Mouse (Mus musculus) liver, embryonic 16.5 days (tissue): ENCODE measurements around the gene Gm37240. TPM values are rescaled to one million over a fixed set of nuclear protein-coding genes. Genes with fewer than 3 reads are reported as not detected.

ENCODE experiments used
- ATAC-seq: fragments of 200-750 bp; cut with Nextera tagmentation; 2 replicates; pipeline ENCODE4 v1.8.0; 2017; ENCODE audit warnings: low read depth, mild to moderate bottlenecking, moderate number of reproducible peaks, moderate library complexity
- H3K27ac ChIP-seq: fragments of 300-500 bp; sonication (generic); 2 replicates; pipeline ENCODE4 v1.5.1; 2014; ENCODE audit warnings: mild to moderate bottlenecking, low read length
- H3K27me3 ChIP-seq: fragments of 300-500 bp; sonication (generic); 2 replicates; pipeline ENCODE4 v1.6.1; 2014; ENCODE audit warnings: low read depth, low read length, mixed read lengths; ENCODE audit not compliant: control insufficient read depth, insufficient read depth
- H3K36me3 ChIP-seq: fragments of 300-500 bp; sonication (generic); 2 replicates; pipeline ENCODE4 v1.6.1; 2014; ENCODE audit warnings: mild to moderate bottlenecking; ENCODE audit not compliant: control insufficient read depth, insufficient read depth
- H3K4me1 ChIP-seq: fragments of 300-500 bp; sonication (generic); 2 replicates; pipeline ENCODE4 v1.6.1; 2014; ENCODE audit warnings: low read depth, low read length, mixed read lengths; ENCODE audit not compliant: control insufficient read depth
- H3K4me2 ChIP-seq: fragments of 300-500 bp; sonication (generic); 2 replicates; pipeline ENCODE4 v1.6.1; 2014; ENCODE audit warnings: low read depth, low read length, mixed read lengths
- H3K4me3 ChIP-seq: fragments of 300-500 bp; sonication (generic); 2 replicates; pipeline ENCODE4 v1.5.1; 2014; ENCODE audit warnings: low read depth, mild to moderate bottlenecking, low read length
- H3K9ac ChIP-seq: fragments of 300-500 bp; sonication (generic); 2 replicates; pipeline ENCODE4 v1.6.1; 2014; ENCODE audit warnings: low read depth, low read length
- H3K9me3 ChIP-seq: fragments of 300-500 bp; sonication (generic); replicated peaks from 2 replicates; pipeline ENCODE4 v1.6.1; 2016; ENCODE audit warnings: low read length; ENCODE audit not compliant: control insufficient read depth
- WGBS: fragments of 180-500 bp; shearing (Covaris S2); extraction: QIAGEN DNeasy Blood & Tissue Kit; methylation state at CpG from one replicate; pipeline ENCODE4 v1.1.7; 2014; ENCODE audit not compliant: insufficient replicate concordance; 5-methylcytosine and 5-hydroxymethylcytosine counted together
- polyA plus RNA-seq: library from polyadenylated mRNA; unstranded; fragments of >200 nt; fragmentation: Nextera tagmentation; extraction: Ambion mirVana; gene quantifications from 2 replicates; pipeline ENCODE4 v1.2.1, GENCODE M21; 2015

The Gm37240 gene
- polyA plus RNA-seq, 1 experiment from 2014 or later = 0.65 TPM

DNA sequence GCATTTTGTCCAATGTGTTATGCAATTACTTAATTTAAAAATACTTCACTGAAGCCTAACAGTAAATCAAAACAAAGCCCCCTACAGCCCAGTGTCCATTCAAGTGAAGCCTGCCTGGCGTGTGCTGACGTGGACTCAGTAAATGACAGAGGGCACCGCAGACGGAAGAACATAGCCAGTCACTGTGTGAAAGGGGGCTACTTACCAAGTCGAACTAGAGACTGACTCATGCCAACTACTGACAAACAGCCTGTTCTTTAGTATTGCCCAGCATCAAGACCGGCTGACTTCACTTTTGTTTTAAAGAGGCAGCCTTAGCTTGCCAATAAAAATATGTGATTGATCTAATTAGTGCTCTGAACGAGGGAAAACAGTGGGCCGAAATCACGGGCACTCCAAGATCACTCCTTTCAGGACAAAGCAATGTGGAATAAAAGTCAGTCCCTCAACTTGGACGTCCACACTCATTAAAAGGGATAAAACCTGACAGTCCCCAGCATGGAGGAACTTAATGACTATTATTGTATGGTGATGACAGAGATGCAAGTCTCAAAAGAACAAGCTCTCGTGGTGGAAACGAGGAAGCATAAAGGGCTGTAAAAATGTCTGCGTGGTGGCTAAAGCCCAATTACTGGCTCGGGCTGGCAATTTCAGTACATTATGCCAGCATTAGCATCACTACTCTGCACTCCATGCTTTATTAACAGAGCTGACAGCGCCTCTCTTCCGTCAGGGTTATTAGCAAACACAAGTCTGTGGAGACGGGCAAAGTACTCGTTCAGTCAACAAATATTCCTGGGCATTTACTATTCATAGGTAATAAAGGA, 123.1 kb downstream of the Gm37240 start:
- Histone ChIP-seq H3K27ac (no peak overlapping the region), H3K36me3 (no peaks in the 10 kb centered on the region), H3K27me3 (no peaks in the 10 kb centered on the region), H3K4me1 (no peaks in the 10 kb centered on the region), H3K4me3 (no peak overlapping the region), H3K4me2 (no peak overlapping the region), H3K9ac (no peak overlapping the region), H3K9me3 (no peaks in the 10 kb centered on the region)
- 70% methylated on average over 18 of the region's 18 CpGs for WGBS
- ATAC-seq = no peak

DNA sequence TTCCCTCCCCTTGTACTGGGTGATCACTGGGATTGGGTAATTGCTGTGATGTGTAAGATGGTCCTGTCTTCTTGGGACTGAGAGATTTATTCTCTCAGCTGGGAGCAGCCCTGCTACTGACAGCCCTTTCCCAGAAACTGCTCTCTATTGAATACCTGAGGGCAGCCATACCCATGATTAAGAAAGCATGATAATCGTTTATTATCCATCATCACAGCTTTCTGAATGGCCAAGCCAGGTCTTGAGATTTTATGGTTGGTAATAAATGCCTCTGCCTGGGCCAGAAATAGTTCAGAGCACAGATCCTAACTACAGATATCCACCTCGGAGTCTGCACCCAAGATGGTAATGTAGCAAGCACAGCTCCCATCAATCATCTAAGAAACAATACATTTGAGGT, 129.4 kb downstream of the Gm37240 start:
- Histone ChIP-seq H3K27ac (no peak overlapping the region), H3K27me3 (no peaks in the 10 kb centered on the region), H3K36me3 (no peaks in the 10 kb centered on the region), H3K4me3 (no peak overlapping the region), H3K9ac (no peak overlapping the region), H3K4me2 (no peak overlapping the region), H3K4me1 (no peaks in the 10 kb centered on the region), H3K9me3 (no peaks in the 10 kb centered on the region)
- no peak for ATAC-seq
- WGBS = 20% methylated on average over 2 of the region's 2 CpGs

- Histone ChIP-seq H3K9me3 (no peaks in the 10 kb centered on the region), H3K4me3 (no peak overlapping the region), H3K27ac (no peak overlapping the region), H3K4me1 (no peaks in the 10 kb centered on the region), H3K27me3 (no peaks in the 10 kb centered on the region), H3K9ac (no peak overlapping the region), H3K36me3 (no peaks in the 10 kb centered on the region), H3K4me2 (no peak overlapping the region)
- ATAC-seq = no peak
- 70% methylated on average over 4 of the region's 4 CpGs for WGBS
Measured at GRCm38 (mm10) chr3:85757435-85757834, 129.9 kb downstream of the Gm37240 start.

DNA sequence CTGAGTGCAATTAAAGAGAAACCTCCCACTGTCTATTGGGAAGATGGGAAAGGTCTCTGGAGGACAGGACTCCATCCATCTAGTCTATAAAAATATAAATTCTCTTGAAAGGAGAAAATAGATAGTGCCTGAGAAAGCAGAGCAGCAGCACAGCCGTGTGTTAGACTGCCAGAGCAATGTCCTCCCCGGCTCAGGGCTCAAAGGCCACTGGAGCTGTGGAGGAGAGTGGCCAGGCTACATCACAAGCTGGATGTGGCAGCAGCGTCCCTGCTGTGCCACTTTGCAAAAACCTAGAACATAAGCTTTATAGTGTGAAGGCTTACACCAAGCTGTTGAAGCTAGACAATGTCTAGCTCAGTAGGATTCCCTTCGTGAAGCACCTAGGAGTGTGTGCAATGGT, 138.0 kb downstream of the Gm37240 start:
- 37% methylated on average over 4 of the region's 4 CpGs for WGBS
- Histone ChIP-seq H3K4me2 (no peak overlapping the region), H3K4me1 (no peaks in the 10 kb centered on the region), H3K27me3 (no peaks in the 10 kb centered on the region), H3K9ac (no peak overlapping the region), H3K27ac (no peak overlapping the region), H3K9me3 (no peaks in the 10 kb centered on the region), H3K4me3 (no peak overlapping the region), H3K36me3 (no peaks in the 10 kb centered on the region)
- no peak for ATAC-seq

GRCm38 (mm10) chr3:85748863-85749262, 138.5 kb downstream of the Gm37240 start:
- Histone ChIP-seq H3K27me3 (no peaks in the 10 kb centered on the region), H3K36me3 (no peaks in the 10 kb centered on the region), H3K4me3 (no peak overlapping the region), H3K9ac (no peak overlapping the region), H3K4me1 (no peaks in the 10 kb centered on the region), H3K4me2 (no peak overlapping the region), H3K27ac (no peak overlapping the region), H3K9me3 (no peaks in the 10 kb centered on the region)
- ATAC-seq = no peak
- 39% methylated on average over 4 of the region's 4 CpGs for WGBS

DNA sequence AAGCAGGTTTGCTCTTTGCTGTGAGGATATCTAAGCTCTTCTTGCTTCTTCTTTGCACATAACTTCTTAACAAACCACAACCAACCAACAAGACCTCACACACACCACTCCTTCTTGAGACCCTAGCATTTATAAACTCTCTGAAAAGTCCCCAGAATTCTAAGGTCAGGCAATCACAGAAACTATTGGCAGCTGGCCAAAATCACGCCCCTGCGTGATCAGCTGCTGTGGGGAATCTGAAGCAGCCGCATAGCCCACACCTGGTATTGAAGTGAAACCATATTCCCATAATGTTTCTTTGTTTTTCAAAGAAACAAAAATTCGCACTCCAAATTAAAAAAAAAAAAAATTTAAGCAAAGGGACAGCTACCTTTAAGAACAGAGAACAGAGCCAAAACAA, 141.2 kb downstream of the Gm37240 start:
- no peak for ATAC-seq
- 63% methylated on average over 4 of the region's 4 CpGs for WGBS
- Histone ChIP-seq H3K36me3 (no peaks in the 10 kb centered on the region), H3K4me3 (no peak overlapping the region), H3K27me3 (no peaks in the 10 kb centered on the region), H3K9ac (no peak overlapping the region), H3K9me3 (no peaks in the 10 kb centered on the region), H3K27ac (no peak overlapping the region), H3K4me2 (no peak overlapping the region), H3K4me1 (peaks cover 4% of the 10 kb centered on the region; the same call in 1 of the 2 replicates)

DNA sequence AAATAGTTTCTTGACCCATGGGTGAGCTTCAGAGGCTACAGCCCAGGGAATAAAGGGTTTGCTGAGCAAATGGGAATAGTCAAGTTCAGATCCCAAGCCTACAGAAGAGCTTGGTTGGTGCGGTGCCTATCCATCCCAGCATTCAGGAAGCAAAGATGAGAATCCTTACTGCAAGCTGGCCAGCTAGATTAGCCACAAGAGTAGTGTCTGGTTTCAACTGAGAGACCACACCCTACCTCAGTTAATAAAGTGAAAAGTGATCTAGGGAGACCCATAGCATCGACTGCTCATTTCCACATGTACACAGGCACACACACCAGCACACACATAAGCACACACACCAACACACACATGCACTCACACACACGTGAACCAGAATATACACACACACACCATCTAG, 145.6 kb downstream of the Gm37240 start:
- no peaks in the 10 kb centered on the region for H3K27me3 ChIP-seq
- peak; percentile 75 for ATAC-seq
- 51% methylated on average over 3 of the region's 3 CpGs for WGBS

GRCm38 (mm10) chr3:85738591-85738990, 148.7 kb downstream of the Gm37240 start:
- Histone ChIP-seq H3K27me3 (no peaks in the 10 kb centered on the region), H3K27ac (no peak overlapping the region), H3K4me2 (no peak overlapping the region), H3K9me3 (no peaks in the 10 kb centered on the region), H3K4me3 (no peak overlapping the region), H3K36me3 (no peaks in the 10 kb centered on the region), H3K4me1 (peaks cover 4% of the 10 kb centered on the region; the same call in 1 of the 2 replicates), H3K9ac (no peak overlapping the region)
- 53% methylated on average over 3 of the region's 3 CpGs for WGBS
- ATAC-seq = no peak

More for the DNA sequence above, 145.6 kb downstream of the Gm37240 start:
- Histone ChIP-seq H3K4me1 (peaks cover 4% of the 10 kb centered on the region; the same call in 1 of the 2 replicates), H3K36me3 (no peaks in the 10 kb centered on the region), H3K4me3 (no peak overlapping the region), H3K9me3 (no peaks in the 10 kb centered on the region), H3K9ac (no peak overlapping the region), H3K4me2 (no peak overlapping the region), H3K27ac (no peak overlapping the region)

DNA sequence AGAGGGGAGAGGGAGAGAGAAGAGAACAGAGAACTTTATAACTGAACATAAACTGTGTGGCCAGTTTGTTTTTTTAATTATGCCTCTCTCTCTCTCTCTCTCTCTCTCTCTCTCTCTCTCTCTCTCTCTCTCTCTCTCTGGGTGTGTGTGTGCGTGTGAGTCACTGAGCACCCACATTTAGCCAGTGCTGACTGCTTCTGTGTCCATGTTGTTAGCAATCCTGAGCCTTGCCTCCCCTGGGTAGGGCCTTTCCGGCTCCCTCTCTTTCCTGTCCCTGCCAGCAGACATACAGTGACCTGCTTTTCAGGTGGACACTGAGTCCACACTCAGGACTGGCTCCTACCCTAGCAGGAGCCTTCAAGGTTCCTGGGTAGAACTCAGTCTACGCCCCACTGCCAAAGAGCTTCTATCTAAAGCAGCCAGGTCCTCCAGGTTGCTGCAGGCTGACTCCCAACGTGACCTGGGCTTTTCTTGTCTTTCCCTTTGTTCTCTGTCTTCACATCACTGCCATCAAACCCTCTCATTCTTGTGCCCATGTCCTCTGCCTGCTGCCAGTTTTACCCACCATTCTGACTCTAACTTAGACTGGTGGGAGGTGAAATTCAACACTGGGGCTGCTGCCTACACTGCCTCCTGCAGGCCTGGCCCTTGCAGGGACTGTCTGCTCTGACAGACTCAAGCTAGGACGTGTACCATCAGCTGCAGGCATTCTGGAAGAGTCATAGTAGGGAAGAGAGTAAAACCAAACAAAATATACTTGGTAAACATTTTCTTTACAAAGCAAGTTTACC, 153.2 kb downstream of the Gm37240 start:
- 54% methylated on average over 5 of the region's 5 CpGs for WGBS
- no peaks in the 10 kb centered on the region for H3K9me3 ChIP-seq
- no peak overlapping the region for H3K27ac ChIP-seq
- H3K4me2 ChIP-seq = no peak overlapping the region
- ATAC-seq = no peak
- no peaks in the 10 kb centered on the region for H3K27me3 ChIP-seq
- no peak overlapping the region for H3K4me3 ChIP-seq
- no peaks in the 10 kb centered on the region for H3K36me3 ChIP-seq
- no peaks in the 10 kb centered on the region for H3K4me1 ChIP-seq
- H3K9ac ChIP-seq = no peak overlapping the region
